Mouse (Mus musculus): Measurements from ENCODE around the gene Kif3a. TPM values are rescaled to one million over a fixed set of nuclear protein-coding genes. Genes with fewer than 3 reads are reported as not detected.
"Not testable (repeated sequence)": the region's sequence is repeated elsewhere in the genome, so short reads cannot be mapped to it uniquely, and the experiment has no call there.

Gene Kif3a
- polyA plus RNA-seq, 1 experiment from 2014 or later = 77.3 TPM

DNA sequence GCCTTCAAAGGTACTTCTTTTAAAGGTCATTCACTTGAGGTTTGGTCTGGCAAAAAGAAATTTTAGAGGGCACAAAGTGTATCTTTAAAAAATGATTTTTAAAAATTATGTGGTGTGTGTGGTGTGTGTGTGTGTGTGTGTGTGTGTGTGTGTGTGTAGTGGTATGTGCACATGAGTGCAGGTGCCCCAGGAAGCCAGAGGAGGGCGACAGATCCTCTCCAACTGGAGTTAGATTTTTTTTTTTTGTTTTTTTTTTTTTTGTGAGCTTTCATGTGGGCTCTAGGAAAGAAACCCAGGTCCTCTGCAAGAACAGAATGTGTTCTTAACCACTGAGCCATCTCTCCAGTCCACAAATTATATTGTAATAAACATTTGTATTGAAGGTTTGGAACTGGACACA, 16.5 kb upstream of the Kif3a start:
- Histone ChIP-seq H3K27me3 (ENCODE audit: low read depth, poor library complexity, severe bottlenecking) (no peaks in the 10 kb centered on the region), H3K9me3 (replicated peaks) (no peaks in the 10 kb centered on the region; the same call in 1 of the 2 replicates), H3K36me3 (no peaks in the 10 kb centered on the region), H3K27ac (replicated peaks) (no peak overlapping the region), H3K4me3 (no peak overlapping the region), H3K4me1 (no peaks in the 10 kb centered on the region; the same call in 1 of the 2 replicates)
- WGBS = 74% methylated on average over 1 of the region's 1 CpGs
- no peak for DNase-seq (ENCODE audit: low spot score)

DNA sequence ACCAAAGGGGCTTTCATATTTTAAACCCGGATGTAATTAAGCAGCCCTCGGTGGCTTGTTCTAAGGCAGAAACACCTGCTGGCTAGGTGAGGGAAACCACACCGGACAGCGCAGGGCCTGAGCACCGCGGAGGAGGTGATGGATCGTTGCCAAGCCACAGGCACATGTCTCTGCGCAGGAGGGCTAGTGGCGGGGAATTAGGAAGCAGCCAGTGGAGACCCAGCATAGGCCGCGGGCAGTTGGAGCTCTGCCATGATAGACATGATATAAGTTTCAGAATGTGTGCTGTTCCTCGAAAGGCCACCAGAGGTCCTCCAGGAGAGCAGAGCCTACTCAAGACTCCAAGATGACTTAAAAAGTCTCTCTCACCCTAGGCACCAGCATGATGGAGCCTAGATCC, 15.4 kb upstream of the Kif3a start:
- Histone ChIP-seq H3K4me3 (no peak overlapping the region), H3K9me3 (replicated peaks) (no peaks in the 10 kb centered on the region; the same call in 1 of the 2 replicates), H3K4me1 (no peaks in the 10 kb centered on the region), H3K27ac (replicated peaks) (no peak overlapping the region), H3K36me3 (no peaks in the 10 kb centered on the region), H3K27me3 (ENCODE audit: low read depth, poor library complexity, severe bottlenecking) (no peaks in the 10 kb centered on the region)
- DNase-seq (ENCODE audit: low spot score) = no peak
- 78% methylated on average over 12 of the region's 12 CpGs for WGBS

DNA sequence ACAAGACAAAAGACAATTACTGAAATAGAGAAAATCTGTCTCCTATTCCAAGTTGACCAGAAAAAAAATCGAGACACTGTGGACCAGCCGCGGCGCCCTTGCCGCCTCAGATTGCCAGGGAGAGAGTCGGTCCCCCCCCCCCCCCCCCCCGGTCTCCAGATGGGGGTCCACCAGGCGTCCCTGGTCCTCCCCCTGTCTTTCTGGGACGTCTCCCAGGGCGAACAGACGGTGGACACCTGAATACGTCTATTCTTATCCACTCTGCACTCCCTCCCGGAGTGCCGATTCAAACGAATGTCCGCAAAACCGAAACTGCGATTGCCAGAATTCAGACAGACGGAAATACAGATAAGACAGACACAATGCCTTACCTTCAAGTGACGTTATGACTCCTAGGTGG, 10.7 kb upstream of the Kif3a start:
- 93% methylated on average over 18 of the region's 20 CpGs for WGBS
- DNase-seq (ENCODE audit: low spot score) = not testable (repeated sequence)

DNA sequence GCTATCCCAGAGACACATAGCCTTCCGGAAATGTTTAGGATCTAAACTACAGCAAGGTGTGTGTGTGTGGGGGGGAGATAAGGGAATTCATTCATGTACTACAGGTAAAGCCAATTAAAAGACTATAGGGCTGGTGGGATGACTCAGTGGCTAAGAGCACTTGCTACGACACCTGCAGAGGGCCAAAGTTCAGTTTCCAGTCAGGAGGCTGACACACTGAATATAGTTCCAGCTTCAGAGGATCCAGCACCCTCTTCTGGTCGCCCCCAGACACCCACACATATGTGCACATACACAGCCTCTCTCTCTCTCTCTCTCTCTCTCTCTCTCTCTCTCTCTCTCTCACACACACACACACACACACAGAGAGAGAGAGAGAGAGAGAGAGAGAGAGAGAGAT, 9.2 kb upstream of the Kif3a start:
- H3K27me3 ChIP-seq (ENCODE audit: low read depth, poor library complexity, severe bottlenecking) = not testable (repeated sequence)

More for the DNA sequence above, 10.7 kb upstream of the Kif3a start:
- not testable (repeated sequence) for H3K4me3 ChIP-seq; H3K9me3 ChIP-seq (replicated peaks); H3K27me3 ChIP-seq (ENCODE audit: low read depth, poor library complexity, severe bottlenecking); H3K4me1 ChIP-seq; H3K27ac ChIP-seq (replicated peaks); H3K36me3 ChIP-seq

DNA sequence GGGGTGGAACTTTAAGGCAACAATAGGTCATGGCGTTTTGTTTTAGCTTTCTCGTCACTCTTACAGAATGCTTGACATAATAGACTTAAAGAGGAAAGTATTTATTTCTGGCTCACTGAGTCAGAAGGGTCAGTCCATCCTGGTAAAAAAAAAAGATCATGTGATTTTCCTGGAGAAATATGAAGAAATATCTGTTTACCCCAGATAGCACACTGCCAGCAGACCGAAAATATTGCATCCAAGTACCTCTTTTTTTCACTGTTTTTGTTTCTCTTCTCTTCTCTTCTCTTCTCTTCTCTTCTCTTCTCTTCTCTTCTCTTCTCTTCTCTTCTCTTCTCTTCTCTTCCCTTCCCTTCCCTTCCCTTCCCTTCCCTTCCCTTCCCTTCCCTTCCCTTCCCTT, 7.2 kb upstream of the Kif3a start:
- not testable (repeated sequence) for DNase-seq (ENCODE audit: low spot score); H3K4me1 ChIP-seq; H3K27ac ChIP-seq (replicated peaks); H3K4me3 ChIP-seq; H3K9me3 ChIP-seq (replicated peaks); H3K36me3 ChIP-seq; H3K27me3 ChIP-seq (ENCODE audit: low read depth, poor library complexity, severe bottlenecking)
- WGBS = 86% methylated on average over 2 of the region's 3 CpGs

More for the DNA sequence above, 9.2 kb upstream of the Kif3a start:
- not testable (repeated sequence) for H3K9me3 ChIP-seq (replicated peaks); H3K4me3 ChIP-seq; H3K4me1 ChIP-seq; H3K27ac ChIP-seq (replicated peaks); H3K36me3 ChIP-seq; DNase-seq (ENCODE audit: low spot score)
- WGBS = 96% methylated on average over 2 of the region's 3 CpGs

DNA sequence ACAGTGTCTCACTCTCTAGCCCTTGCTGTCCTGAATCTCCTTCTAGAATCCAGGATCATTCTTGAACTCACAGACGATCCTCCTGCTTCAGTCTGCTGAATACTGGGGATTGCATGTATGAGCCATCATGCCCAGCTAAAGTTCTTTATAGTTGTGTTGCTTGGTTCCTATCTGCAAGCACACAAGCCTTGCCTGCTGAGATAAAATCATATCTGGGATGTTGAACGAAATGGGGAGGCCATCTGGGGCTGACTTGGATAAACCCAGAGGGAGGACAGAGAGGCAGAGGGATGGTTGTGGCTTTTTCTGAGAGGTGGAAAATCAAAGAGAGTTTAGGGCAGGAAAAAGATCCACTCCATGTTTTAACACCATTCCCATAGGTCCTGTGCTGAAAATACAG, 5.2 kb upstream of the Kif3a start:
- WGBS = 81% methylated on average over 2 of the region's 2 CpGs
- no peaks in the 10 kb centered on the region for H3K36me3 ChIP-seq
- H3K9me3 ChIP-seq (replicated peaks) = 0 out of 2 replicates have a peak, but pooled peaks cover 5% of the 10 kb centered on the region
- H3K27ac ChIP-seq (replicated peaks) = no peak overlapping the region
- no peaks in the 10 kb centered on the region for H3K27me3 ChIP-seq (ENCODE audit: low read depth, poor library complexity, severe bottlenecking)
- no peak overlapping the region for H3K4me3 ChIP-seq
- peaks cover 5% of the 10 kb centered on the region for H3K4me1 ChIP-seq
- DNase-seq (ENCODE audit: low spot score) = no peak

DNA sequence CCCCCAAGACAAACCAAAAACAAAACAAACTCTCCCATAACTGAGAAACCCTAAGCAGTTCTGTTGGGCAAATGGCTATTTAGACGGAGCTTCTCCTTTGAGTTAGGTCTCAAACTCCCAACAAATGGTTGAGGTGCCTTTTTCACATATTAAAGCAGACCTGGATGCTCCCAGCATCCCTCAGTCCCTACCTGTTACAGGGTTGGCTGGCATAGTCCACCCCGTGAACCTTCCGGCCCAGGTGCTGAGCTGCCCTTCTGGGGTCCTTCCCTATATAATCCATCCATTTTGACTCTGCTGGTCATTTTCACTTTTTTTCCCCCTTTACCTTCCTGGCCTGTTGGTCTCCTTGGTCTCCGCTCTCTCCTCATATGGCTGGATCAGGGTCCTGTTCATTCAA, 533 bp upstream of the Kif3a start:
- DNase-seq (ENCODE audit: low spot score) = no peak
- Histone ChIP-seq H3K4me1 (peaks cover 22% of the 10 kb centered on the region), H3K9me3 (replicated peaks) (0 out of 2 replicates have a peak, but pooled peaks cover 5% of the 10 kb centered on the region), H3K36me3 (peaks cover 11% of the 10 kb centered on the region), H3K4me3 (peak overlapping the region; percentile 95), H3K27me3 (ENCODE audit: low read depth, poor library complexity, severe bottlenecking) (no peaks in the 10 kb centered on the region), H3K27ac (replicated peaks) (peak overlapping the region; percentile 92; the same call in 1 of the 2 replicates)
- 86% methylated on average over 4 of the region's 4 CpGs for WGBS

DNA sequence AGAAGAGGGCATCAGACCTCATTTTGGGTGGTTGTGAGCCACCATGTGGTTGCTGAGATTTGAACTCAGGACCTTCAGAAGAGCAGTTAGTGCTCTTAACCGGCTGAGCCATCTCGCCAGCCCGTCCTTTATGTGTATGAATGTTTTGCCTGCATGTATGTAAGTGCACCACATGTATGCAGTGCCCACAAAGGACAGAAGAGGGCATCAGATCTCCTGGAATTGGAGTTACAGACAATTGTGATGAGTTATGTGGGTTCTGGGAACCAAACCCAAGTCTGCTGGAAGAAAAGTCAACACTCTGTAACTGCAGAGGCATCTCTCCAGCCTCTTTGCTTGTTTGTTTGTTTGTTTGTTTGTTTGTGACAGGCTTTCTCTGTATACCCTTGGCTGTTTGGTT, 13.4 kb downstream of the Kif3a start:
- H3K27ac ChIP-seq (replicated peaks) = no peak overlapping the region
- DNase-seq (ENCODE audit: low spot score) = no peak
- H3K27me3 ChIP-seq (ENCODE audit: low read depth, poor library complexity, severe bottlenecking) = no peaks in the 10 kb centered on the region
- H3K36me3 ChIP-seq = peaks cover 71% of the 10 kb centered on the region
- H3K4me3 ChIP-seq = no peak overlapping the region
- no peaks in the 10 kb centered on the region for H3K9me3 ChIP-seq (replicated peaks)
- WGBS = 96% methylated on average over 3 of the region's 3 CpGs
- H3K4me1 ChIP-seq = no peaks in the 10 kb centered on the region

DNA sequence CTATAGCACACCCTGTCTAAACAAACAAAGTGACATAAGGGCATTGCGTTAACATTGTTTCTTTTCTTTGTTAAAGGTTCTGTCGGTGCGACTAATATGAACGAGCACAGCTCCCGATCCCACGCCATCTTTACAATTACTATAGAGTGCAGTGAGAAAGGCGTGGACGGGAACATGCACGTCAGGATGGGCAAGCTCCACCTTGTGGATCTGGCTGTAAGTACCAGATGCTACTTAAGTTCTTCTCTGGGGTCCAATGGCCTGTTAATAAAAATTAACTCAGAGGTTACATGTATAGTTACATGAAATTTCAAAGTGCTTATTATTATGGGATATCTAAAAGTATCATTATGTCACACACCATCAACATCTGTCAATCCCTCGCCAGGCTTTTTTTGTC, 16.0 kb downstream of the Kif3a start:
- Histone ChIP-seq H3K4me1 (peaks cover 4% of the 10 kb centered on the region; the same call in 1 of the 2 replicates), H3K27me3 (ENCODE audit: low read depth, poor library complexity, severe bottlenecking) (no peaks in the 10 kb centered on the region), H3K4me3 (no peak overlapping the region), H3K27ac (replicated peaks) (no peak overlapping the region), H3K36me3 (peaks cover 84% of the 10 kb centered on the region), H3K9me3 (replicated peaks) (no peaks in the 10 kb centered on the region)
- 84% methylated on average over 10 of the region's 10 CpGs for WGBS
- no peak for DNase-seq (ENCODE audit: low spot score)

DNA sequence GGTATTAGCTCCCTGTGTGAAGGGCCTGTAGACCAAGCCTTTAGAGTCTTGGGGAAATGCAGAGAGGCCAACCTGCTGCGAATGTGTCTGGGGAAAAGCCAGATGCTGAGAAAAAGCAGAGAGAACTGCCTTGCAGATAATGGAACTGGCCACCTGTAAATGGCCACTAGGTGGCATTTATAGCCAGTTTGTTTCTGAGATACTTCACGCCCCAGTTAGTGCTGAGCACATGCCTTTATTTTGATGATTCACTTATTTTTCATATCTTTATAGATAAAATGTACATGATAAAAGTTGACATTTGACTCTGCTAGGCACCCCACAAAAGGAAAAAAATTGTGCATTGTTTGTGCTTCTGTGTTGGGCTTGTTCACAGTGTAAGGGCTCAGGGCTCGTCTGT, 17.7 kb downstream of the Kif3a start:
- peaks cover 85% of the 10 kb centered on the region for H3K36me3 ChIP-seq
- H3K27ac ChIP-seq (replicated peaks) = no peak overlapping the region
- WGBS = 69% methylated on average over 3 of the region's 3 CpGs
- peaks cover 4% of the 10 kb centered on the region; the same call in 1 of the 2 replicates for H3K4me1 ChIP-seq
- H3K4me3 ChIP-seq = no peak overlapping the region
- no peaks in the 10 kb centered on the region for H3K27me3 ChIP-seq (ENCODE audit: low read depth, poor library complexity, severe bottlenecking)
- DNase-seq (ENCODE audit: low spot score) = no peak
- H3K9me3 ChIP-seq (replicated peaks) = no peaks in the 10 kb centered on the region

DNA sequence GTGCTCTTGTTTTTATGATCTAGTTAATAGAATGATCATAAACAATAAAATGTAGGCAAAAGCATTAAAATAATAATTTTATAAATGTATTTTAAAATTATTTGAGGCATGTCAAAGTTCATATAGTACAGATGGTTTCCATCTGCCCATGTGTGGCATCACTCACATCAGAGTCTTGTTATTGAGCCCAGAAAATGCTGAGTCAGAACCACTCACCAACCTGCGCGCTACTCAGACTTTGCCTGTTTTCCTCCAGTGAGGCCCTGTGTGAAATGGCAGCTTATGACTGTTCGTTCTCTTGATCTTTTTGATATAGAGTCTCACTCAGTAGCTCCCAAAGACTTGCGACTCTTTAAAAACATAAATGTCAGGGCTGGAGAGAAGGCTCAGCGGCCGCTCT, 18.3 kb downstream of the Kif3a start:
- Histone ChIP-seq H3K4me3 (no peak overlapping the region), H3K4me1 (peaks cover 4% of the 10 kb centered on the region; the same call in 1 of the 2 replicates), H3K36me3 (peaks cover 82% of the 10 kb centered on the region), H3K9me3 (replicated peaks) (no peaks in the 10 kb centered on the region), H3K27ac (replicated peaks) (no peak overlapping the region), H3K27me3 (ENCODE audit: low read depth, poor library complexity, severe bottlenecking) (no peaks in the 10 kb centered on the region)
- no peak for DNase-seq (ENCODE audit: low spot score)
- WGBS = 96% methylated on average over 6 of the region's 6 CpGs

DNA sequence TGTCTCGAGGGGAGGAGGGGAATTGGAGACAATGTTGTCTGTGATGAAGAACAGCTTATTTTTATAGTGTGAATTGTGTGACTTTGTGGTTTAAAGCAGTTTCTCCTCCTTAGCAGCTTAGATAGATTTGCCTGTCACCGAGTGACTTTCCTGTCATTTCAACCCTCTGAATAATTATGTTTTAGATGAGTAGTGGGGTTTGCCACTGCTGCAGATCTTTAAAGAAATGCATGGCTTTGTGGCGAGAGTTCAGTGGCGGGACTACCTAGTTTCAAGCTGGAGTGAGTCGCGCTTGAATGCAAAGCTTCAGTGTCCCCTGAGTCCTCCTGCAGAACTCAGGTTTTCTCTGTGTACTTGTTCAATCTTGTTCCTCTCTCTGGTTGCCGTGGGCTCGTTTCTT, 21.1 kb downstream of the Kif3a start:
- Histone ChIP-seq H3K9me3 (replicated peaks) (no peaks in the 10 kb centered on the region), H3K27ac (replicated peaks) (no peak overlapping the region), H3K4me3 (no peak overlapping the region), H3K4me1 (peaks cover 4% of the 10 kb centered on the region; the same call in 1 of the 2 replicates), H3K27me3 (ENCODE audit: low read depth, poor library complexity, severe bottlenecking) (no peaks in the 10 kb centered on the region), H3K36me3 (peaks cover 86% of the 10 kb centered on the region)
- no peak for DNase-seq (ENCODE audit: low spot score)
- 75% methylated on average over 8 of the region's 8 CpGs for WGBS

DNA sequence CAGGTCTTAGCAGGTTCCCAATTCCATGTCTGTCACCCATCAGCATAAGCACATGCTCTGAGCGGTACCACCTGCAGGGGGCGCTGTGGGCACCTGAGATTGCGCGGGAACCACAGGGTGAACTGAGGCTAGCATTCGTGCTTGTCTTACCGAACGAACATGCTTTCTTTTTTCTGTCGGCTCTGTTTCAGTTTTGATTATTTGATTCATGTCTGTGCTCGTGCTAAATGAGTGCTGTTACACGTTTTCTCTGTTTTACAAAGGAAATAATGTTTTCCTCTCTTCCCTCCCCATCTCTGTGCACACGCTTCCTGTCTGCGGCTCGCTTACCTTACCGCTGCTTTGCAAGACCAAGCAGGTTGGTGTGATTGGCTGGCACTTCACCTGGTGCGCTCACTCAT, 23.2 kb downstream of the Kif3a start:
- Histone ChIP-seq H3K9me3 (replicated peaks) (no peaks in the 10 kb centered on the region), H3K36me3 (peaks cover 87% of the 10 kb centered on the region), H3K27ac (replicated peaks) (no peak overlapping the region), H3K4me1 (peaks cover 4% of the 10 kb centered on the region; the same call in 1 of the 2 replicates), H3K27me3 (ENCODE audit: low read depth, poor library complexity, severe bottlenecking) (no peaks in the 10 kb centered on the region), H3K4me3 (no peak overlapping the region)
- DNase-seq (ENCODE audit: low spot score) = peak; percentile 59
- 45% methylated on average over 15 of the region's 15 CpGs for WGBS

DNA sequence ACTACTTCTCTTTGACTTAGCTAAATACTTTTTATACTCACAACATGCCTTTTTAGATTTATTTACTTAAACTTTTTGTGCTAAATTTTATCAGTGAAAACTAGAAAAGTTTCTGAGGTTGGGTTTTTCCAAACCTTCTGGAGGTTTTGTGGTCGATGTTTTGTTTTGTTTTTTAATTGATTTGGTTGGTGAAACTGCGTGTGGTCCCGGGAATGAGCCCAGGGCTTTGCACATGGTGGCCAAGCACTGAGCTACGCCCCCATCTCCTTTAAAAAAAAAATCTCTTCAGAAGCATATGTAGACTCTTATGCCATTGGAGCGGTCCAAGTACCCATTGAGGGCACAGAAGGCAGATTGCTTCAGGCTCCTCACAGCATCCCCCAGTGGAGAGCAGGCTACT, 23.9 kb downstream of the Kif3a start:
- Histone ChIP-seq H3K4me3 (no peak overlapping the region), H3K36me3 (peaks cover 89% of the 10 kb centered on the region), H3K27me3 (ENCODE audit: low read depth, poor library complexity, severe bottlenecking) (no peaks in the 10 kb centered on the region), H3K4me1 (peaks cover 4% of the 10 kb centered on the region; the same call in 1 of the 2 replicates), H3K27ac (replicated peaks) (no peak overlapping the region), H3K9me3 (replicated peaks) (no peaks in the 10 kb centered on the region)
- WGBS = 94% methylated on average over 5 of the region's 5 CpGs
- DNase-seq (ENCODE audit: low spot score) = no peak

Measured in midbrain, embryonic 10.5 days (tissue).